Mouse (Mus musculus) lung, postnatal 0 days (tissue): ENCODE results near the gene Ttc22. TPM values are rescaled to one million over a fixed set of nuclear protein-coding genes. Genes with fewer than 3 reads are reported as not detected.

Experiments
- ATAC-seq: fragments of 200-750 bp; cut with Nextera tagmentation; 2 replicates; pipeline ENCODE4 v1.8.0; 2017; ENCODE audit warnings: moderate library complexity
- DNase-seq: peaks from one replicate; pipeline ENCODE4 v3.0.0-alpha.2; 2016; ENCODE audit warnings: low spot score
- H3K27ac ChIP-seq: fragments of 300-500 bp; sonication (generic); 2 replicates; pipeline ENCODE4 v1.5.1; 2014; ENCODE audit warnings: antibody characterized with exemption, mild to moderate bottlenecking, low read length, mixed read lengths
- H3K27me3 ChIP-seq: fragments of 300-500 bp; sonication (generic); replicated peaks from 2 replicates; pipeline ENCODE4 v1.6.1; 2014; ENCODE audit warnings: low read length, mixed read lengths; ENCODE audit not compliant: insufficient read depth
- H3K36me3 ChIP-seq: fragments of 300-500 bp; sonication (generic); 2 replicates; pipeline ENCODE4 v1.6.1; 2014; ENCODE audit warnings: low read length, mixed read lengths; ENCODE audit not compliant: insufficient read depth
- H3K4me1 ChIP-seq: fragments of 300-500 bp; sonication (generic); 2 replicates; pipeline ENCODE4 v1.6.1; 2014; ENCODE audit warnings: antibody characterized with exemption, low read depth, low read length, mixed read lengths; ENCODE audit not compliant: insufficient read depth
- H3K4me2 ChIP-seq: fragments of 300-500 bp; sonication (generic); replicated peaks from 2 replicates; pipeline ENCODE4 v1.6.1; 2014; ENCODE audit warnings: low read depth, mild to moderate bottlenecking, low read length, moderate library complexity, mixed read lengths
- H3K4me3 ChIP-seq: fragments of 300-500 bp; sonication (generic); 2 replicates; pipeline ENCODE4 v1.5.1; 2014; ENCODE audit warnings: low read depth, low read length
- H3K9ac ChIP-seq: fragments of 300-500 bp; sonication (generic); replicated peaks from 2 replicates; pipeline ENCODE4 v1.6.1; 2014; ENCODE audit warnings: low read depth, mild to moderate bottlenecking
- H3K9me3 ChIP-seq: fragments of 300-500 bp; sonication (generic); 2 replicates; pipeline ENCODE4 v1.6.1; 2016; ENCODE audit warnings: low read length, mixed read lengths
- CTCF ChIP-seq: IDR thresholded peaks from 2 replicates; pipeline ENCODE4 v1.5.1; 2016; ENCODE audit warnings: antibody characterized with exemption, mild to moderate bottlenecking
- EP300 ChIP-seq: IDR thresholded peaks from 2 replicates; pipeline ENCODE4 v1.6.1; 2016; ENCODE audit warnings: antibody characterized with exemption, mild to moderate bottlenecking, control low read depth
- WGBS: fragments of 180-500 bp; shearing (Covaris S2); extraction: QIAGEN DNeasy Blood & Tissue Kit; methylation state at CpG from one replicate; pipeline ENCODE4 v1.1.7; 2014; 5-methylcytosine and 5-hydroxymethylcytosine counted together
- polyA plus RNA-seq: library from polyadenylated mRNA; unstranded; fragments of >200 nt; fragmentation: Nextera tagmentation; extraction: Ambion mirVana; gene quantifications from 2 replicates; pipeline ENCODE4 v1.2.1, GENCODE M21; 2015

Ttc22 gene
- polyA plus RNA-seq, 1 experiment from 2014 or later = 2.2 TPM

GRCm38 (mm10) chr4:106678442-106679118 is 56.3 kb downstream of the Ttc22 start, which contains the start of gene Ttc4:
TSS of gene Ttc4 (minus strand) at chr4:106678944.
- H3K4me2 ChIP-seq = peak within 1 kb of the TSS; percentile 70
- DNase-seq (peak; percentile 95), ATAC-seq (peak; percentile 99)
- TF ChIP-seq EP300 = no peak
- H3K9me3 ChIP-seq = no peaks in the 10 kb centered on the region
- H3K9ac ChIP-seq = peak within 1 kb of the TSS; percentile 81
- peak within 1 kb of the TSS; percentile 52; the same call in 1 of the 2 replicates for H3K27ac ChIP-seq
- under 1% methylated on average over 43 of the region's 43 CpGs for WGBS
- H3K27me3 ChIP-seq = no peaks in the 10 kb centered on the region
- H3K4me1 ChIP-seq = 0 out of 2 replicates have a peak, but pooled peaks cover 5% of the 10 kb centered on the region
- H3K36me3 ChIP-seq = no peaks in the 10 kb centered on the region
- peak within 1 kb of the TSS; percentile 67 for H3K4me3 ChIP-seq

DNA sequence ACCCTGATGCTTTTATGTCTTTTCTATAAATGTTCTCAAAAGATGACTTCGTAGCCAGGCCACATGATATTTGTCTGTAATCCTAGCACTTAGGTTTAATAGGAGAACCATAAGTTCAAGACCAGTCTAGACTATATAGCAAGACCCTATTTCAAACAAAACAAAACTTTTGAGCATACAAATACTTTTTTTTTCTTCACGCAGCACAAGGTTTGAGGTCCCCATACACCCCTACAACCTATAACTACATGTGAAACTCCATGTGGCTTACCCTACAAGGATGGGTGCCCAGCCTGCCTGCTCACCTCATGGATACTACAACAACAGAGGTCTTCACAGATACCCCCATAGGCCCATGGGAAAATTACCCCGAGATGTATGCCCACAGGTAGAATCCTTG is 56.9 kb downstream of the Ttc22 start:
- peak overlapping the region; percentile 67; the same call in 1 of the 2 replicates for H3K4me3 ChIP-seq
- H3K9me3 ChIP-seq = no peaks in the 10 kb centered on the region
- TF ChIP-seq CTCF = no peak
- no peak for TF ChIP-seq EP300
- 49% methylated on average over 3 of the region's 3 CpGs for WGBS
- H3K9ac ChIP-seq = no peak overlapping the region
- DNase-seq (peak; percentile 5), ATAC-seq (no peak; the same call in 1 of the 2 replicates)
- no peaks in the 10 kb centered on the region for H3K27me3 ChIP-seq
- peak overlapping the region; percentile 70 for H3K4me2 ChIP-seq
- no peak overlapping the region for H3K27ac ChIP-seq
- H3K4me1 ChIP-seq = 0 out of 2 replicates have a peak, but pooled peaks cover 5% of the 10 kb centered on the region
- H3K36me3 ChIP-seq = no peaks in the 10 kb centered on the region

GRCm38 (mm10) chr4:106680955-106681354 is 58.7 kb downstream of the Ttc22 start:
- H3K4me1 ChIP-seq = 0 out of 2 replicates have a peak, but pooled peaks cover 5% of the 10 kb centered on the region
- H3K9me3 ChIP-seq = no peaks in the 10 kb centered on the region
- 48% methylated on average over 2 of the region's 2 CpGs for WGBS

GRCm38 (mm10) chr4:106688636-106689296 is 66.5 kb downstream of the Ttc22 start:
- no peak for DNase-seq
- TF ChIP-seq EP300 (no peak), CTCF (no peak)
- 30% methylated on average over 3 of the region's 3 CpGs for WGBS
- no peak overlapping the region for H3K9ac ChIP-seq
- no peaks in the 10 kb centered on the region for H3K36me3 ChIP-seq
- no peak overlapping the region for H3K27ac ChIP-seq
- ATAC-seq = no peak
- no peaks in the 10 kb centered on the region for H3K27me3 ChIP-seq
- H3K4me3 ChIP-seq = no peak overlapping the region
- no peaks in the 10 kb centered on the region for H3K9me3 ChIP-seq
- H3K4me2 ChIP-seq = no peak overlapping the region
- H3K4me1 ChIP-seq = no peaks in the 10 kb centered on the region

More at GRCm38 (mm10) chr4:106680955-106681354, 58.7 kb downstream of the Ttc22 start:
- ATAC-seq (no peak), DNase-seq (no peak)
- no peak overlapping the region for H3K4me3 ChIP-seq
- no peaks in the 10 kb centered on the region for H3K36me3 ChIP-seq
- H3K4me2 ChIP-seq = no peak overlapping the region
- no peak overlapping the region for H3K27ac ChIP-seq
- H3K9ac ChIP-seq = no peak overlapping the region
- H3K27me3 ChIP-seq = no peaks in the 10 kb centered on the region
- TF ChIP-seq EP300 (no peak), CTCF (no peak)

Other genes starting within 250 kb of the Ttc22 start
- 0.38 and 0.51 TPM in 2 replicates for gene Pcsk9, start 158.1 kb upstream of the Ttc22 start, polyA plus RNA-seq
- gene Bsnd, start 130.1 kb upstream of the Ttc22 start, polyA plus RNA-seq = not detected in 2 replicates
- gene Dhcr24, start 61.4 kb upstream of the Ttc22 start, polyA plus RNA-seq = 5.0 and 5.7 TPM in 2 replicates
- not detected in 2 replicates for gene Lexm, start 5.2 kb upstream of the Ttc22 start, polyA plus RNA-seq
- 5.2 and 5.8 TPM in 2 replicates for gene Pars2, start 28.6 kb downstream of the Ttc22 start, polyA plus RNA-seq
- gene Ttc4, start 56.5 kb downstream of the Ttc22 start, polyA plus RNA-seq = 38.8 and 39.0 TPM in 2 replicates
- gene Mroh7, start 108.5 kb downstream of the Ttc22 start, polyA plus RNA-seq = 0.05 and 0.43 TPM in 2 replicates
- gene Fam151a, start 111.5 kb downstream of the Ttc22 start, polyA plus RNA-seq = 0.31 and 0.40 TPM in 2 replicates
- 0.93 and 0.96 TPM in 2 replicates for gene Acot11, start 182.6 kb downstream of the Ttc22 start, polyA plus RNA-seq